Mouse (Mus musculus): ENCODE data around the gene Cyp2g1.

DNA sequence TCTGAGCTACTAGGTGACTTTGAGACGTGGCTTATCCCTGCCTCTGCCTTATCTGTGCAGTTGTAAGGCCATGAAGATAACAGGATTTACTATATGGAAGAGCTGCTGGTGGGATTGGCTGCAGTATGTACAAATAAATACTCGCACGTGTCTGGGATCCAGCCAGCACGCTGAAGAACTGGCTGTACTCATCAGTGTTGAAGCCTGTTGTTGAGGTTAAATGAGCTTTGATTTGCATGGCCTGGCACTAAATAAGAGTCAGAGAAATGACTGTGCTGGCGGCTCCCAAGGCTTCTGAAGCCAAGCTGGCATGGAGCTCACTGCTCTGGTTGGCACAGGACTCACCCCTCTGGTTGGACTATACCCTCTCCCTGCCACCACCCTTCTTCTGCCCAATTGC is 25.5 kb upstream of the Cyp2g1 start:
- TF ChIP-seq CTCF (IDR thresholded peaks at IDR 0.05; ENCODE audit: insufficient read depth, low read length) (no peak), POLR2A (IDR thresholded peaks at IDR 0.05; ENCODE audit: borderline replicate concordance, extremely low read depth, low read depth, low read length) (no peak)
